Mouse (Mus musculus) MEL (cell line): ENCODE data around the gene Cdc42se2. TPM values are rescaled to one million over a fixed set of nuclear protein-coding genes. Genes with fewer than 3 reads are reported as not detected.

ENCODE experiments used
- DNase-seq: peaks from one replicate; pipeline ENCODE4 v3.0.0; 2011; ENCODE audit warnings: low read depth, low spot score
- H3K27ac ChIP-seq: 2 replicates; pipeline ENCODE4 v1.5.1; 2012; ENCODE audit warnings: low read depth, mild to moderate bottlenecking, control low read depth, low read length, moderate library complexity; ENCODE audit not compliant: control insufficient read depth
- H3K27me3 ChIP-seq, 2 experiments: fragments of 150-350 bp in 1 of 2; sonication (generic) in 1 of 2; 2 replicates each; pipeline ENCODE4 v1.6.1; 2012; ENCODE audit warnings: low read length in 2 of 2, mild to moderate bottlenecking in 2 of 2, improper control_type of control experiment in 1 of 2, moderate library complexity in 1 of 2; ENCODE audit not compliant: insufficient read depth in 2 of 2, control insufficient read depth in 1 of 2
- H3K36me3 ChIP-seq, 2 experiments: 2 replicates each; pipeline ENCODE4 v1.6.1; 2012 to 2014; ENCODE audit warnings: low read length in 2 of 2, improper control_type of control experiment in 1 of 2, inconsistent platforms in 1 of 2, mild to moderate bottlenecking in 1 of 2; ENCODE audit not compliant: insufficient read depth in 2 of 2, control insufficient read depth in 1 of 2
- H3K4me1 ChIP-seq, 2 experiments: fragments of 150-350 bp in 1 of 2; sonication (generic) in 1 of 2; 2 replicates each; pipeline ENCODE4 v1.6.1; 2012; ENCODE audit warnings: low read length in 2 of 2, improper control_type of control experiment in 1 of 2, mild to moderate bottlenecking in 1 of 2; ENCODE audit not compliant: insufficient read depth in 2 of 2, control insufficient read depth in 1 of 2
- H3K4me3 ChIP-seq, 2 experiments: fragments of 150-350 bp in 1 of 2; sonication (generic) in 1 of 2; 2 replicates each; pipeline ENCODE4 v1.5.1; 2012; ENCODE audit warnings: low read depth in 2 of 2, low read length in 2 of 2, mild to moderate bottlenecking in 2 of 2, moderate library complexity in 2 of 2, control low read depth in 1 of 2, improper control_type of control experiment in 1 of 2; ENCODE audit not compliant: control insufficient read depth in 1 of 2, insufficient read depth in 1 of 2
- H3K79me2 ChIP-seq: 2 replicates; pipeline ENCODE4 v1.6.1; 2012; ENCODE audit warnings: mild to moderate bottlenecking, low read length, moderate library complexity; ENCODE audit not compliant: control insufficient read depth, poor library complexity, insufficient read depth
- H3K9ac ChIP-seq: 2 replicates; pipeline ENCODE4 v1.6.1; 2012; ENCODE audit warnings: low read depth, mild to moderate bottlenecking, control low read depth, low read length, moderate library complexity; ENCODE audit not compliant: control insufficient read depth, poor library complexity, severe bottlenecking
- H3K9me3 ChIP-seq: fragments of 150-350 bp; sonication (generic); replicated peaks from 2 replicates; pipeline ENCODE4 v1.6.1; 2012; ENCODE audit warnings: mild to moderate bottlenecking, low read length, improper control_type of control experiment, moderate library complexity; ENCODE audit not compliant: insufficient read depth
- BHLHE40 ChIP-seq: IDR thresholded peaks from 2 replicates; pipeline ENCODE4 v1.6.1; 2012; ENCODE audit warnings: low read depth, mild to moderate bottlenecking, inconsistent platforms, low read length, improper control_type of control experiment, borderline replicate concordance
- CHD1 ChIP-seq: IDR thresholded peaks from 2 replicates; pipeline ENCODE4 v1.6.1; 2012; ENCODE audit warnings: low read depth, mild to moderate bottlenecking, inconsistent platforms, low read length, improper control_type of control experiment
- CHD2 ChIP-seq: IDR thresholded peaks from 2 replicates; pipeline ENCODE4 v1.6.1; 2011; ENCODE audit warnings: low read length, improper control_type of control experiment
- CTCF ChIP-seq, 3 experiments: IDR thresholded peaks in 2 of 3; conservative IDR thresholded peaks in 1 of 3; 2 replicates each; pipeline ENCODE4 v1.5.1; 2011 to 2012; ENCODE audit warnings: low read length in 3 of 3, low read depth in 2 of 3, mild to moderate bottlenecking in 2 of 3, improper control_type of control experiment in 1 of 3, inconsistent platforms in 1 of 3, mixed read lengths in 1 of 3, moderate library complexity in 1 of 3; ENCODE audit not compliant: control insufficient read depth in 1 of 3, insufficient read depth in 1 of 3, poor library complexity in 1 of 3, severe bottlenecking in 1 of 3
- E2F4 ChIP-seq: IDR thresholded peaks from 2 replicates; pipeline ENCODE4 v1.6.1; 2011; ENCODE audit warnings: low read depth, low read length, improper control_type of control experiment, borderline replicate concordance
- EP300 ChIP-seq, 2 experiments: IDR thresholded peaks; 2 replicates each; pipeline ENCODE4 v1.6.1; 2011; ENCODE audit warnings: improper control_type of control experiment in 2 of 2, low read length in 2 of 2, low read depth in 1 of 2, mild to moderate bottlenecking in 1 of 2
- ETS1 ChIP-seq: IDR thresholded peaks from 2 replicates; pipeline ENCODE4 v1.6.1; 2012; ENCODE audit warnings: low read depth, mild to moderate bottlenecking, inconsistent platforms, low read length, improper control_type of control experiment, moderate library complexity
- GATA1 ChIP-seq: IDR thresholded peaks from 2 replicates; pipeline ENCODE4 v1.6.1; 2011; ENCODE audit warnings: low read depth, low read length, improper control_type of control experiment
- HCFC1 ChIP-seq: IDR thresholded peaks from 2 replicates; pipeline ENCODE4 v1.6.1; 2012; ENCODE audit warnings: low read depth, mild to moderate bottlenecking, inconsistent platforms, low read length, improper control_type of control experiment, moderate library complexity
- JUND ChIP-seq: IDR thresholded peaks from 2 replicates; pipeline ENCODE4 v1.6.1; 2011; ENCODE audit warnings: low read depth, mild to moderate bottlenecking, improper control_type of control experiment, low read length
- KAT2A ChIP-seq: conservative IDR thresholded peaks from 2 replicates; pipeline ENCODE4 v1.6.1; 2012; ENCODE audit warnings: low read depth, low read length, improper control_type of control experiment, inconsistent platforms
- MAFK ChIP-seq: IDR thresholded peaks from 2 replicates; pipeline ENCODE4 v1.6.1; 2011; ENCODE audit warnings: low read depth, mild to moderate bottlenecking, low read length, improper control_type of control experiment, borderline replicate concordance
- MAX ChIP-seq: IDR thresholded peaks from 2 replicates; pipeline ENCODE4 v1.6.1; 2011; ENCODE audit warnings: low read length, improper control_type of control experiment
- MAZ ChIP-seq: IDR thresholded peaks from 2 replicates; pipeline ENCODE4 v1.6.1; 2012; ENCODE audit warnings: low read depth, mild to moderate bottlenecking, inconsistent platforms, low read length, improper control_type of control experiment
- MEF2A ChIP-seq: IDR thresholded peaks from 2 replicates; pipeline ENCODE4 v1.6.1; 2014; ENCODE audit warnings: low read depth, mild to moderate bottlenecking, inconsistent platforms, low read length, improper control_type of control experiment; ENCODE audit not compliant: poor library complexity, insufficient replicate concordance, severe bottlenecking; ENCODE audit errors: extremely low read depth
- MXI1 ChIP-seq: IDR thresholded peaks from 2 replicates; pipeline ENCODE4 v1.6.1; 2011; ENCODE audit warnings: mild to moderate bottlenecking, low read depth, low read length, improper control_type of control experiment
- MYB ChIP-seq: IDR thresholded peaks from 2 replicates; pipeline ENCODE4 v1.6.1; 2011; ENCODE audit warnings: mild to moderate bottlenecking, low read depth, low read length, improper control_type of control experiment
- NELFE ChIP-seq: IDR thresholded peaks from 2 replicates; pipeline ENCODE4 v1.6.1; 2011; ENCODE audit warnings: low read depth, low read length, improper control_type of control experiment
- POLR2AphosphoS2 ChIP-seq: IDR thresholded peaks from 2 replicates; pipeline ENCODE4 v1.6.1; 2011; ENCODE audit warnings: low read length, improper control_type of control experiment
- POLR2AphosphoS5 ChIP-seq: IDR thresholded peaks from 2 replicates; pipeline ENCODE4 v1.6.1; 2012; ENCODE audit warnings: low read depth, borderline replicate concordance, mild to moderate bottlenecking, inconsistent platforms, low read length, moderate library complexity, mixed read lengths
- RAD21 ChIP-seq: IDR thresholded peaks from 2 replicates; pipeline ENCODE4 v1.6.1; 2011; ENCODE audit warnings: mild to moderate bottlenecking, low read depth, low read length, improper control_type of control experiment
- TAL1 ChIP-seq: IDR thresholded peaks from 2 replicates; pipeline ENCODE4 v1.6.1; 2012; ENCODE audit warnings: mild to moderate bottlenecking, inconsistent platforms, low read length, moderate library complexity, mixed read lengths
- TCF12 ChIP-seq: IDR thresholded peaks from 2 replicates; pipeline ENCODE4 v1.6.1; 2014; ENCODE audit warnings: low read depth, mild to moderate bottlenecking, inconsistent platforms, low read length, improper control_type of control experiment, moderate library complexity
- UBTF ChIP-seq: IDR thresholded peaks from 2 replicates; pipeline ENCODE4 v1.6.1; 2012; ENCODE audit warnings: low read depth, mild to moderate bottlenecking, inconsistent platforms, low read length, improper control_type of control experiment, moderate library complexity, borderline replicate concordance; ENCODE audit not compliant: insufficient read depth
- USF1 ChIP-seq: IDR thresholded peaks from 2 replicates; pipeline ENCODE4 v1.6.1; 2014; ENCODE audit warnings: low read depth, mild to moderate bottlenecking, inconsistent platforms, low read length, improper control_type of control experiment, moderate library complexity
- USF2 ChIP-seq, 2 experiments: IDR thresholded peaks; 2 replicates each; pipeline ENCODE4 v1.6.1; 2011 to 2012; ENCODE audit warnings: improper control_type of control experiment in 2 of 2, low read length in 2 of 2, borderline replicate concordance in 1 of 2, inconsistent platforms in 1 of 2, low read depth in 1 of 2, mild to moderate bottlenecking in 1 of 2; ENCODE audit not compliant: insufficient read depth in 1 of 2
- ZKSCAN1 ChIP-seq: IDR thresholded peaks from 2 replicates; pipeline ENCODE4 v1.6.1; 2012; ENCODE audit warnings: low read depth, mild to moderate bottlenecking, inconsistent platforms, low read length, improper control_type of control experiment, moderate library complexity
- ZMIZ1 ChIP-seq: IDR thresholded peaks from 2 replicates; pipeline ENCODE4 v1.6.1; 2012; ENCODE audit warnings: low read depth, mild to moderate bottlenecking, inconsistent platforms, low read length, improper control_type of control experiment, moderate library complexity
- ZNF384 ChIP-seq: IDR thresholded peaks from 2 replicates; pipeline ENCODE4 v1.6.1; 2012; ENCODE audit warnings: low read depth, mild to moderate bottlenecking, inconsistent platforms, low read length, improper control_type of control experiment
- polyA plus RNA-seq, 2 experiments: library from polyadenylated mRNA; stranded (reverse) in 1 of 2; unstranded in 1 of 2; fragments of >175 nt in 1 of 2; fragments of >200 nt in 1 of 2; gene quantifications; 2 replicates each; pipeline versions ENCODE4 v1.2.1 to v1.2.4; 2012; ENCODE audit warnings: low replicate concordance in 2 of 2, low read depth in 1 of 2; ENCODE audit not compliant: insufficient read length in 2 of 2, insufficient read depth in 1 of 2, missing spikeins in 1 of 2
- total RNA-seq: library from RNA; depleted of rRNA; stranded (reverse); fragments of 300-350 nt; gene quantifications from 2 replicates; pipeline ENCODE4 v1.2.3, GENCODE M21; 2012

Cdc42se2 gene
- total and polyA plus RNA-seq, 3 experiments, result 30.1 to 47.4 (median 33.4) TPM

- H3K9me3 ChIP-seq, result no peaks in the 10 kb centered on the region
- DNase-seq, result no peak
- no peak overlapping the region for H3K27ac ChIP-seq
- H3K36me3 ChIP-seq, result peaks cover 6 to 24% of the 10 kb centered on the region in 2 experiments
- peaks cover 1% of the 10 kb centered on the region; the same call in 1 of the 2 replicates for H3K79me2 ChIP-seq
- H3K9ac ChIP-seq, result no peak overlapping the region
- H3K27me3 ChIP-seq, result no peaks in the 10 kb centered on the region
- TF ChIP-seq UBTF (no peak), USF2 (IDR thresholded peaks at IDR 0.05; ENCODE audit: borderline replicate concordance in 1 of 2, insufficient read depth in 1 of 2, low read depth in 1 of 2, low read length in 2 of 2) (no peak), MEF2A (no peak), CHD1 (no peak), ZKSCAN1 (no peak), HCFC1 (no peak), MAZ (no peak), BHLHE40 (no peak), MYB (no peak), CHD2 (no peak), CTCF (IDR thresholded peaks at IDR 0.05 in 2 of 3, conservative IDR thresholded peaks at IDR 0.05 in 1 of 3; ENCODE audit: control insufficient read depth in 1 of 3, insufficient read depth in 1 of 3, low read depth in 2 of 3, low read length in 3 of 3, poor library complexity in 1 of 3, severe bottlenecking in 1 of 3) (no peak), MAFK (no peak), MXI1 (no peak), E2F4 (no peak), POLR2AphosphoS2 (no peak), TAL1 (no peak), KAT2A (no peak), JUND (no peak), NELFE (no peak)
- peaks cover 13 to 15% of the 10 kb centered on the region in 2 experiments for H3K4me1 ChIP-seq
- no peak overlapping the region for H3K4me3 ChIP-seq
These were observed 33.0 kb downstream of the Cdc42se2 start for GRCm38 (mm10) chr11:54754301-54755147.

GRCm38 (mm10) chr11:54751502-54751901, 36.0 kb downstream of the Cdc42se2 start:
- no peak for TF ChIP-seq ZMIZ1
- TF ChIP-seq MYB, result no peak
- TF ChIP-seq ZNF384, result no peak
- TF ChIP-seq JUND, result no peak
- TF ChIP-seq MXI1, result no peak
- TF ChIP-seq TCF12, result no peak
- no peak for TF ChIP-seq NELFE
- TF ChIP-seq MAX, result no peak
- TF ChIP-seq GATA1, result no peak
- TF ChIP-seq CHD2, result no peak
- no peak for TF ChIP-seq USF1
- TF ChIP-seq CTCF (IDR thresholded peaks at IDR 0.05 in 2 of 3, conservative IDR thresholded peaks at IDR 0.05 in 1 of 3; ENCODE audit: control insufficient read depth in 1 of 3, insufficient read depth in 1 of 3, low read depth in 2 of 3, low read length in 3 of 3, poor library complexity in 1 of 3, severe bottlenecking in 1 of 3), result no peak
- no peak for TF ChIP-seq E2F4
- TF ChIP-seq RAD21, result no peak
- no peak for TF ChIP-seq POLR2AphosphoS5
- no peak for TF ChIP-seq EP300 (IDR thresholded peaks at IDR 0.05; ENCODE audit: low read depth in 1 of 2, low read length in 2 of 2)
- TF ChIP-seq ETS1, result no peak
- peaks cover 8 to 9% of the 10 kb centered on the region in 2 experiments for H3K36me3 ChIP-seq
- no peak overlapping the region for H3K27ac ChIP-seq
- H3K9ac ChIP-seq, result no peak overlapping the region
- no peak overlapping the region for H3K4me3 ChIP-seq
- peaks cover 1% of the 10 kb centered on the region; the same call in 1 of the 2 replicates for H3K79me2 ChIP-seq
- peaks cover 4 to 7% of the 10 kb centered on the region in 2 experiments; a peak in 3 of 4 replicates for H3K4me1 ChIP-seq
- no peaks in the 10 kb centered on the region for H3K9me3 ChIP-seq
- no peak for DNase-seq
- H3K27me3 ChIP-seq, result no peaks in the 10 kb centered on the region
